Mouse (Mus musculus) gastrocnemius, postnatal 10 days (tissue): ENCODE results near the gene Zfp652. TPM values are rescaled to one million over a fixed set of nuclear protein-coding genes. Genes with fewer than 3 reads are reported as not detected.
"Not testable (repeated sequence)": the region's sequence is repeated elsewhere in the genome, so short reads cannot be mapped to it uniquely, and the experiment has no call there.

ENCODE experiments used
- DNase-seq: peaks from one replicate; pipeline ENCODE4 v3.0.0; 2021; ENCODE audit warnings: mixed read lengths
- total RNA-seq, 2 experiments: library from RNA; stranded (reverse); gene quantifications; 2 replicates each; pipeline ENCODE4 v1.2.3; 2021

The Zfp652 gene
- total RNA-seq, 2 experiments from 2014 or later = 51.1 to 54.5 TPM

- no peak for DNase-seq
These were observed 145.4 kb downstream of the Zfp652 start for GRCm38 (mm10) chr11:95857716-95858527.

DNA sequence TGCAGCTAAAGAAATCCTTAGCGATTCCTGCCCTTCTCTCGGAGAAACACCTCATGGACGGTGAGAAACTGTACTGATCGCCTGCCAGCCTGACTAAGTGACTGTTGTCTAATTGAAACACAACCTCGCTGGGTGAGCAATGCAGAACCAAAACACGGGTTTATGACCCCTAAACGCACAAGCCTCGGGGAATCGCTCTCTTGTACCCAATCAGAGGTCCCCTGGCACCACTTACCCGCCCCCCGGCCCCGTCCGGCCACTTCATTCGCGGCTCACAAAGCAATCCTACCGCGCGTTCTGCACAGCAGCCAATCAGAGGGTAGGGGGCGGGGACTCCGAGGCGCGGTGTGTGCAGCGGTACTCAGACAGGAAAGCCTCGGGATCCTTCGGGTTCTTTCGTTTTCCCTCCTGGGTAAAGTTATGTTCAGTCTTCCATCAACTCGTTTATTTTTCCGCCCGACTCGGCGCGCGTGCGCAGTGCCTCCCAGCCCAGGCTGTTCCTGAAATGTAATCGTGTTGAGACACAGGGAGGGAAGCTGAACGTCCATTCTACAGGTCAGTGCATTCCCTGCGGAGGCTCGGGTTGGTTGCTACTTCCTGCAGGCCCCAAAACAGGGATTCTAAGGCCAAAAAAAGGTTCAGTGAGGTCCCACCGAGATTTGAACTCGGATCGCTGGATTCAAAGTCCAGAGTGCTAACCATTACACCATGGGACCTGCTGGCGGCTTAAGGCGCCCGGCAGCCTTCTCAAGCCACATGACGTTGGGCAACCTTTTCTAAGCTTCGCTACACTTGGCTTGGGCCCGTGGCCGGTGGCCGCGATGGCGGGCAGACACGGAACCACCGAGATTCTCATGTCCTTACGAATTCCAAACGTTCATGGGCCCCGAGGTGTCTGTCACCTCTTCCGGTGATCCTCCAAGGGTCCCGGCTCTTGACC is 146.3 kb downstream of the Zfp652 start:
- DNase-seq = peak; percentile 98

- no peak for DNase-seq
These were observed 147.0 kb downstream of the Zfp652 start for GRCm38 (mm10) chr11:95859468-95859855.

DNA sequence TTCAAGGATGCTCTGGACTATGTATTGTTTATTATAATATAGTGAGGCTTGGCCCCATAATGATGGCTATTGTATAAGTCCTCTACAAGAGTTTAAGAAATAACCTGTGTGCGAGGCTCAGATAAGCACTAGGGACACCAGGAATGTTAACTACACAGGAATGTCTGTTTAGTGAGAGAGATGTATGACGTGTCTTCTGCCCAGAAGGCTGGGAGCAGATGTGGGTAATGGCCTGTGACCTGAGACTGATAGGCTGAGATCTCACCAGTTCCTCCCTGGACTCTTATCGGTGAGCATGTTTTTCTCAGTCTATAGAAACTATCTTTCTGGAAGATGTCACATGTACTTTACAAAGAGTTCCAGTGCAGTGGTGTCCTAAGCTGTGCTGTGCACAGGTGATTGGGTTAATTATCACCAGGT is 147.6 kb downstream of the Zfp652 start:
- DNase-seq = no peak

DNA sequence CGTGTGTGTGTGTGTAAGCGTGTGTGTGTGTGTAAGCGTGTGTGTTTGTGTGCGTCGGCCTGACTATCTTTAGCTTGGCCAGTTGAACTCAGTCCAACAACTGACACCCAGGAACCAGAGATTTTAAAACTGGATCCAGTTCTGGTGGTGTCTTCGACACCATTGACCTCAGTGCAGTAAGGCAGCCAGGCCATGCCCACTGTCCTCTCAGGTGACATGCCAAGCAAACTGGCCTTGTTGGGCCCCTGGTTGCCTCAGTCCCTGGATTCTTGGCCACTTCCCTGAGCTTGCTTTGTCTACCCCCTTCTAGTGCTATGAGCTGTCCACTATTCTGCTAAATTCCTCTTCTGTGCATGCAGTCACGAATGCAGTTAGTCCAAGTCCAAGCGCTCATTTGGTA is 148.9 kb downstream of the Zfp652 start:
- DNase-seq = no peak

DNA sequence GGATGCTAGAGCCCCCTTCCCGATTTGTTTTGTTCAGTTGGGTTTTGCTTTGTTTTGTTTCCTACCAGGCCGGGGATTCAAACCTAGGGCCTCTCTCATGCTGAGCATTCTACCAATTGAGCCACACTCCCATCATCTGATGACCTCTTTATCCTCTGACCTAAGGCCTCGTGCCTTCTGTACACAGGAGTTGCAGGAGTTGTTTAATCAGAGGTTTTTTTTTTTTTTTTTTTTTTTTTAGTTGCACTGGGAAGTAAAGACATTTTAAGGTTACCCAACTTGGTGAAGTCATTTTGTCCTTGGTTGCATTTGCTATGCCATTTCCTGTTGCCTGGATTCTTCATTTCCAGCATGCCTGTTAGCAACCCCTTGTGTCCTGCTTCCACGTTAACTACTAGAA is 157.0 kb downstream of the Zfp652 start:
- DNase-seq = no peak

GRCm38 (mm10) chr11:95869918-95870470 is 157.5 kb downstream of the Zfp652 start:
- no peak for DNase-seq

DNA sequence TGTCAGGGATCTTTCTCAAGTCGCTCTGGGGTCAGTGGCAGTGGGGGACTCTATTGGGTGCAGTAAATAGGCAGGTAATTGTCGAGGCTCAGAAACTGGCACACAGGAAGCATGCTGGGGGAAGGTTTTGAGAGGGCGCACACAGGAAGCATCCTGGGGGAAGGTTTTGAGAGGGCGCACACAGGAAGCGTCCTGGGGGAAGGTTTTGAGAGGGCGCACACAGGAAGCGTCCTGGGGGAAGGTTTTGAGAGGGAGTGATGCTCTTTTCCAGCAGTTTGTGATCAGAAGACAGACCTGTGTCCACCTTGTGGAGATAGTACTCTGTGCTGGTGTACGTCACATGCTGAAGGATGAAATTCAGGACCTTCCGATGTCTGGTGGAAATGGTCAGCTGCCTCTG is 163.3 kb downstream of the Zfp652 start:
- no peak for DNase-seq

DNA sequence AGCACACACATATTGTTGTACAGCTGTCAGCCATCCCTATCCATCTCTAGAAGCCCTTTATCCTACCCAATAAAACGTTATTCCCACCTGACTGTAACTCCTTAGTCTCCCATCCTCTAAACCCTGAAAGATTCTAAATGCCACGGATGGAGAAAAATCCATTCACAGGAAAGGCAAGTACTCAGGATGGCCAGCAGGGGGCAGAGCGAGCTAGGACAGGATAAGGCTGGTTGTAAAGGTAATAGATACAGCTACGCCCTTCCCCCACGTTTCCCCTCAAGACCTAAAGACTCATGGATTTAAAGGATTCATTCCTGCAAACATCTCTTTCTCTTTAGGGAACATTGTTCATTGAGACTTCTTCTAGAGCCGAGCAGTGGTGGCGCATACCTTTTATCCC is 163.8 kb downstream of the Zfp652 start:
- peak; percentile 68 for DNase-seq

GRCm38 (mm10) chr11:95879861-95880260 is 167.4 kb downstream of the Zfp652 start:
- DNase-seq = not testable (repeated sequence)

Other genes with a start within 250 kb of the Zfp652 start
- 1 to 10 TPM in 1 of 2 experiments, under 1 TPM in 1; 0.87 to 1.1 TPM for gene Nxph3, start 198.1 kb upstream of the Zfp652 start, total RNA-seq
- 1 to 10 TPM; 8.1 to 8.5 TPM for gene Ngfr, start 124.9 kb upstream of the Zfp652 start, total RNA-seq
- 100 to 1,000 TPM; 139 to 155 TPM for gene Phb, start 45.7 kb upstream of the Zfp652 start, total RNA-seq
- gene B130006D01Rik, start 10.9 kb downstream of the Zfp652 start, total RNA-seq = under 1 TPM; 0.42 to 0.90 TPM
- gene Phospho1, start 111.8 kb downstream of the Zfp652 start, total RNA-seq = 100 to 1,000 TPM; 131 to 134 TPM
- gene Gngt2, start 124.5 kb downstream of the Zfp652 start, total RNA-seq = 1 to 10 TPM; 7.0 to 9.4 TPM
- gene Abi3, start 129.8 kb downstream of the Zfp652 start, total RNA-seq = 1 to 10 TPM; 3.4 to 7.1 TPM
- not detected for gene B4galnt2, start 202.2 kb downstream of the Zfp652 start, total RNA-seq